Mouse (Mus musculus) brown adipose tissue, adult 24 weeks (tissue): ENCODE data around the gene Gemin4. TPM values are rescaled to one million over a fixed set of nuclear protein-coding genes. Genes with fewer than 3 reads are reported as not detected.

ENCODE experiments used
- H3K27ac ChIP-seq: fragments of 200-500 bp; replicated peaks from 2 replicates; pipeline ENCODE4 v1.5.1; 2012; ENCODE audit warnings: low read depth, mild to moderate bottlenecking, low read length
- H3K4me1 ChIP-seq: fragments of 200-500 bp; 2 replicates; pipeline ENCODE4 v1.6.1; 2012; ENCODE audit warnings: low read length, mixed read lengths; ENCODE audit not compliant: control insufficient read depth, insufficient read depth, insufficient read length
- H3K4me3 ChIP-seq: fragments of 200-500 bp; 2 replicates; pipeline ENCODE4 v1.5.1; 2012; ENCODE audit warnings: low read depth, mild to moderate bottlenecking, low read length, moderate library complexity; ENCODE audit not compliant: insufficient read depth
- polyA plus RNA-seq: library from polyadenylated mRNA; stranded (reverse); fragments of >200 nt; gene quantifications from 2 replicates; pipeline ENCODE4 v1.2.4, GENCODE M21; 2012; ENCODE audit not compliant: missing spikeins, insufficient read depth, insufficient read length

Gemin4 gene
- not detected in 2 replicates for polyA plus RNA-seq

DNA sequence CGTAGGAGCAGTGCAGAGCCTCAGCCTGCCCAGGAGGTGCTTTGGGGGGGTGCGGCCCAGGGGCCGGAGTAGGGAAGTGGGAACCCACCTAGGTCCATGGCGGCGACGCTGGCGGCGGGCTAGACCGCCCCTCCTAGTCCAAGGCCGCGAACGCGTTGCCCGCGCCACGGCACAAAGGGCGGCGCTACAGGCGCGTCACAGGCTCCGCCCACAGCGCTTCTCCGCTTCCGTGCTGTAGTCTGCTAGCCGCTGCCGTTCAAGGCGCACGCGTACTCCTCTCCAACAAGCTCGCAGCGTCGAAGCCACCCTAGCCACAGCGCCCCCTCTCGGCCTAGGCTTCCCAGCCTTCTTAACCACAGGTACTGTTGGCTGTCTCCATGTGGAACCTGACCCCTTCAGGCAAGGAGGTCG is at the start of gene Gemin4, which contains the start of gene Dbil5:
Gene Gemin4 (minus strand): TSS at position 275 of the 411 bp plus-strand sequence.
Gene Dbil5 (plus strand): TSS at position 219 of the 411 bp plus-strand sequence.
- H3K4me3 ChIP-seq = peak within 1 kb of the TSS; percentile 76
- H3K27ac ChIP-seq = peak within 1 kb of the TSS; percentile 79
- no peaks in the 10 kb centered on the region for H3K4me1 ChIP-seq

DNA sequence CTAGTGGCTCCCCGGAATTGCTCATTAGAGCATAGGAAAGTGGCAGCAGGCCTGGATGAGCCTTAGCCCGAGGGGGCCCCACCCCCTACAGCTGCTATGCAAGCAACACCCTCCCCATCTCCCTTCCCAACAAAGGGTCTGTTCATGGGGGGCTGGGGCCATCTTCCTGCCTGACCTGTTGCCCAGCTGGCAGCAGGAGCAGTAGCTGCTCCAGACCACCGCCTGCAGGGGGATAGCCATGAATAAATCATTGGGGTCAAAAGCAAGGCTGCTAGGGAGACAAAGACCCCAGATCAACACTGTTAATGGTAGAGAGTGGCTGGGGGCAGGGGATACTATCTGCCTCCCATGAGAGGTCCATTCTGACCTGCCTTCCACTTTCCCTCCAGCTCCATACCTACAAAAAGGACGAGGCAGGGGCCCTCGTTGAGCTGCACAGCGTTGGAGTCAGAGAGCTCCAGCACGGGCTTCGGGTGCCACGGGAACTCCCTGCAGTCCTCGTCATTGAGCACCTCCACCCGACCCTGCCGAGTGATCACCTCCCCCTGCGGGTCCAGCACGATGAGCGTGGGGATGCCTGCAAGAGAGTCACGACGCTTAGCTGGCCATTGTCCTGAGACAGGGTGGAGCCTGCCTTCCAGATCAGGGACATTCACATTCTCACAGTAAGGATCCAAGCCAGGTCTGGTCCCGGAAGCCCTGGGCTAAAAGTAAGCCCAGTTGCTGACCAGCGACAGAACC is 45.3 kb upstream of the Gemin4 start:
- Histone ChIP-seq H3K27ac (no peak overlapping the region), H3K4me3 (no peak overlapping the region), H3K4me1 (peaks cover 3% of the 10 kb centered on the region)

DNA sequence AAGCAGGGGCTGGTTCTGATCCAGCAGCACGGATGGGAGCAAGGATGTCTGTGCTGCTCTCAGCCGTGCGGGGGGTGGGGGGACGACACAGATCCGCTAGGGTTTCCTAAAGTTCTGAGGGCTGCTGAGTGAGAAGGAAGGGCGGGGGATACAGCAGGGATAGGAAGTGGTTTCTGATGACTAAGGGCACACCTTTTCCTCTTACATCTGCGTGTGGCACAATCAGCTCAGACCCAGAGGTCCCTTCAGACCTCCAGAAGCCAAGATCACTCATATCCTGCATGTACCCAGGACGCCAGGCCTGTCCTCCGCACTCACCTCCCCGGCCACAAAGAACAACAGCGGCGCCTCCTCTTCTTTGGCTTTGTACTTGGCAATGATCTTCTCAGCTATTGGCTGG is 43.8 kb upstream of the Gemin4 start:
- Histone ChIP-seq H3K4me3 (no peak overlapping the region), H3K27ac (0 out of 2 replicates have a peak overlapping the region, but pooled peaks have one; percentile 16), H3K4me1 (peaks cover 3% of the 10 kb centered on the region)

DNA sequence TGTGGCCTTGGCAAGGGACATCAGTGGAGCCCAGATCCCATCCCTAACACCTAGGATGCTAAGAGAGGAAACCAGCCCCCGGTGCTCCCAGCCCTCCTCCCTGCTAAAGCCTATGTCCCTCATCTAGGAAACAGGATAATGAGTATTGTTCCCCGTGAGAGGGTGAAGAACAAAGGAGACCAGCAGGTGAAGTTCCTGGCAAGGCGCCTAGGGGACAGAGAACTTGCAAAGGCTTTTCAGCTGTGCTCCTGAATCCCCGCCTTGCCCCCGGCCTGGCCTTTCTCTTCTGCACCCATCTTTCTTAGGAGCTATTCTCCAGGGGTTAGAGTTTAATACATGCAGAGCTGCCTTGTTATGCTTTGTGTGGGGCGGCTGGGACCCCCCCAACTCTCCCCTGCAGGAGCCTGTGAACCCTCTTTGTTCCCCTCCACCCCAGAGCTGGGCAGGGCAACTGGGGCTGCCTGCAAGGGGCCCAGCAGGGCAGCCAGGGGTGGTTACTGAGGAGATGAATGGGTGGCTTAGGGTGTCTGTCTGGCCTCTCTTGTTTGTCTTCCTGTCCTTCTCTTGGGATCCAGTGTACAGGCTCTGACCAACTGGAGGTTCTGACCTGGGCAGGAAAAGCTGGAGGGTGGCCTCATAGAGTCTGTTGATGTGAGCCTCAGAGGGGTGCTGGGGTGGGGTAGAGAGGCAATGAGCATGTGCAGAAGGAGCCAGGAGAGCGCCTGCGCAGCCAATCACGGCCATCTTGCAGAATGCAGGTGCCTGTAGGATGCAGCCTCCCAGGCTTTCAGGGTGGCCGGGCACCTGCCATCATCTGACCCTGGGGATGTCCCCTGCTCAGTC is 43.0 kb upstream of the Gemin4 start:
- peaks cover 3% of the 10 kb centered on the region for H3K4me1 ChIP-seq
- H3K27ac ChIP-seq = no peak overlapping the region
- no peak overlapping the region for H3K4me3 ChIP-seq

DNA sequence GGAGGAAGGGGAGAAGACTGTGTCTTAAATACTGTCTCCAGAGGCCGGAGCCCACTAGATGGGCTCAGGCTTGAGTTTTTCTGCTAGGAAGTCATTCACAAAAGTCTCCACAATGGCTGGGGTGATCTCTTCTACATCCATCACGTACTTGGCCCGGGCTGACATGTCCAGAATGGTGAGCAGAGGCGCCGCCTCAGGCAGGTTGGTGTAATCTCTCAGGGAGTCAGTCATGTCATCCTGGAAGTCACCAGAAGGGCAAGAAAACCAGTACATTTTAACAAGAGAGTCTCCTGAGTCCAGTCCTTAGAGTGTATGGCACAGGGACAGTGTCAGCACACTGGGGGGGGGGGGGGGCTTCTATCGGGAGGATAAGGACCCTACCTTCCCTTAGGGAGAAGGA is 41.0 kb upstream of the Gemin4 start:
- peaks cover 3% of the 10 kb centered on the region for H3K4me1 ChIP-seq
- H3K27ac ChIP-seq = no peak overlapping the region
- H3K4me3 ChIP-seq = no peak overlapping the region

DNA sequence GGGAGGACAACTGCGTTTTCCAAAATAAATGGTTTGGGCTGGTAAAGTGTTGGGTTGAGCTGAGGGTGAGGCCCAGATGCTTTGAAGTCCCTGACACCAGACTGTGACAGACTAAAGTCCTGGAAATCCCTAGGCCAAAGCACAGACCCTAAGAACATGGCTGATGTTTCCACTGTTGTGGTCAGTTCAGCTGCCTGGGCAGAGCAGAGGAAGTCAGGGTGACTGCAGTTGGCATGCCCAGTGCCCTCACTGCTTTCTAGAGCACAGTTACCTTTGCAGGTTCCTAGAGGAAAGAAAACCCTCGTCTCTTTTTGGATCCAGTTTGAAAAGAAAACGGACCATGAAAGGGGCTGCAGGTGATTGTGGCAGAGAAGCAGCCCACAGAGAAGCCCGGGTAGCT is 39.9 kb upstream of the Gemin4 start:
- no peak overlapping the region for H3K27ac ChIP-seq
- no peak overlapping the region for H3K4me3 ChIP-seq

DNA sequence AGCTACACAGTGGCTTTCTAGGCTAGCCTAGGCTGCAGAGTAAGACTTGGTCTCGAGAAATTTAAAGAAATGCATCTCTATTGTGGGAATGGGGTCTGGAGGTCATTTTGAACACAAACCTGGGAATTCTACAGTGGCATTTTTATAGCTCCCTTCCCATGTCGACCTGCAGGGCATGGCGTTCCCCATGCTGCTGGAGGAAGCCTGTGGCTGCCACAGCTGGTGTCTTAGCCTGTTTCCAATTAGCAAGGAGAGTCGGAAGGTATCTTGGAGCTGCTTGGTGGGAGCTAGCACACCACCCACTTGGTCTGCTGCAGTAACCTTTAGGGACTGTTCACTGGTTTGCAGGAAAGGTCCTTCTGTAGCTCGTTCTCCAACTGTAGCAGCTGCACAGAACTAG is 38.7 kb upstream of the Gemin4 start:
- Histone ChIP-seq H3K4me3 (no peak overlapping the region), H3K27ac (no peak overlapping the region), H3K4me1 (peaks cover 3% of the 10 kb centered on the region; the same call in 1 of the 2 replicates)

More for the DNA sequence above, 39.9 kb upstream of the Gemin4 start:
- H3K4me1 ChIP-seq = peaks cover 3% of the 10 kb centered on the region

DNA sequence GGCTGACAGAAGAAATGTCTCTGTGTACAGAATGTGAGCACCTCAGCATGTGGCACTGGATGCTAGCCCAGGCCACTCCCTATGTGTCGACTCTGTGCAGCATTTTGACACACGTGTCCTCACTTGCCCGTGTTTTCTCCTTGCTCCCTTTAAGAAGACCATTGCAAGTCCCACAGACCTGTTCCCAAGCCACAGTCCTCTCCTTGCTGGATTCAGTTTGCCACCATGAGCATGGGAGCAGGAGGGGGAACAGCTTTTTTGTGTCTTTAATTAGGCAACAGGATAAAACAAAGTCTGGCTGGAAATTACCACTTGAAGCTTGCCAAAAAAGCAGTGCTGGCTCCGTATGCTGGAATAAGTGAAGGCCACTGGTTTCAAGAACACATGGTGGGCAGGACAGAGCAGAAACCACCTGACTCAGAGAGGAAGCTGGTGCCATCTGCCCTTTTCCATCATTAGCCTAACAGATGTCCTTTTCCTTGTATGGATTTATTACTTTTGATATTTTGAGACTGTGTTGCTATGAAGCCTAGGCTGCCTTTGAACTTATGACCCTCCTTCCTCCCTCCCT is 38.1 kb upstream of the Gemin4 start:
- no peak overlapping the region for H3K27ac ChIP-seq
- H3K4me1 ChIP-seq = no peaks in the 10 kb centered on the region; the same call in 1 of the 2 replicates
- H3K4me3 ChIP-seq = no peak overlapping the region

DNA sequence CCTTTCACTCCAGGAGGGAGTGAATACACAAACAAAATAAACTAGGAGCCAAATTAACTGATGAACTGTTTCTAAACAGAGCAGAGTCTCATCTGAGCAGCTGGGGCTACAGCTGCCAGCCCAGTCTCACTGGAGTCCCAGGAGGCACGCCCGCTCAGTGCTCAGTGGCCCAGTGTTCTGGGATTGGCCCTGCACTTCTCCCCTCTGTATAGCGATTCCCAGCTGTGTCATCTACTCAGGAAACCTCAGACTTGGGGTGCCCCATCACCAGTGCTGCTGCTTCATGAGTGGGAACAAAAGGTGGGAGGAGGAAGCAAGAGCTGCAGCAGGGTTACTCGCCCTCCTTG is 36.4 kb upstream of the Gemin4 start:
- Histone ChIP-seq H3K4me1 (no peaks in the 10 kb centered on the region; the same call in 1 of the 2 replicates), H3K4me3 (no peak overlapping the region), H3K27ac (no peak overlapping the region)

DNA sequence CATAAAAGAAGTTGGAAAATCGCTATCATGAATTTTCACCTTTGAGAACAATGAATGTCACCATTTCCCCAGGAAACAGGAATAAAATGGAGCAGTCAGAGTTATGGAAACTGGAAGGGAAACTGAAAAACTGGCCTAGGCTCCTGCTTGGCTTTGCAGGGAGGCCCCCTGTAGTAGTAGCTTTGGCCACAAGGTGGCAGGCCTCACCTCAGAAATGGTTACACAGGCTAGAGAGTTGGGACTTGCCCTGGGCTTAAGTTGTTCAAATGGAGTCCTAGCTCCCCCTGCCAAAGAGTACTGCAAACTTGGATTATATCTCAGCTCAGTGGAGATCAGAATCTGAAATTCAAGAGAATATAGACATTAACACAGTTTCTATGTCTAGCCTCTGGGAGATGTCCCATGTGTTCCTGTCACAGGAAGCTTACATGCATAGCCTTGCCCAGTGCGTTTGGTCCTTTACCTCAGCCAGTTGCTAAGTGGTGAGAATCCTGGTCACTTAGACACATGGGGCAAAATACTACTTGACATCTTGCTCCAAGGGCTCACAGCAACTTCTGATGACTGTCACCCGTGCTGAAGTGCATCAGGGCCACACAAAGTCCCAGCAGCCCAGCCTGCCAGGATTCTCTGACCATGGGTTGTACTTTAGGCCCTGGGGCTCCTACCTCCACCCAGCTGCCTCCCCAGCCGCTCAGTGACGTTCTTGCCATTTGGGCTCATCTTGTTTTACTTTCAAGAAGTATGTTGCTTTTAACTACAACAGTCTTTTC is 35.9 kb upstream of the Gemin4 start:
- Histone ChIP-seq H3K4me3 (no peak overlapping the region), H3K27ac (no peak overlapping the region), H3K4me1 (no peaks in the 10 kb centered on the region; the same call in 1 of the 2 replicates)

DNA sequence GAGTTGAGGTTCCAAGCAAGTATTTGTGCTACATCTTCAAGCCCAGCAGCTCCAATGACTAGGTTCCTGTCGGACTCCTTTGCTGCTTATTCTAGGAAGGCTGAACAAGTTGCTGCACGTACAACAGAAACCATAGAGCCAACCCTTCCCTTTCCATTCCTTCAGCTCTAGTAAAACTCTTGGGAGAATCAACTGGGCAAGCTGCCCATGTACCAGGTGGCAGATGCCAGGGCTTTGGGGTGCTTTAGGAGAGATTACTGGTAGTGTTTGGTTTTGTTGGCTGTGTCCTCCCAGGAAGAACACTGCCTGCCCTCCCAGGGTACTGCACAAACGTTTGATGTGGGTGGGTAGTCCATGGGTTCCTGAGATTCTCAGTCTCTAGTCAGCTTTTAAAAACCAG is 34.6 kb upstream of the Gemin4 start:
- H3K4me3 ChIP-seq = no peak overlapping the region
- H3K27ac ChIP-seq = no peak overlapping the region
- no peaks in the 10 kb centered on the region; the same call in 1 of the 2 replicates for H3K4me1 ChIP-seq

DNA sequence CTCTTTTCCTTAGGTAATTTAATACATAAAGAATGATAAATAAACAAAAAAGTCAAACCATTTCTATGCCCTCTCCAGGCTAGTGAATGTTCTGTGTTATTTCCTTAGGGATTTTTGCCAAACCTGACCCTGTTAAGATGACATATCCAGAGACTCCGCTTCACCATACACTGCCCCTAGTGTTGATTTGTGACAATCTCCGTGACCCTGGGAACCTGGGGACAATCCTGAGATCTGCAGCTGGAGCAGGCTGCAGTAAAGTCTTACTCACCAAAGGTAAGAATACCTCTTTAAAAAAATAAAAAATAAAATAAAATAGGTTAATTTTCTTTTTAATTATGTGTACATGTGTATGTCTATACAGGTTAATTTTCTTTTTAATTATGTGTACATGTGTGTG is 29.8 kb upstream of the Gemin4 start:
- Histone ChIP-seq H3K4me3 (no peak overlapping the region), H3K4me1 (no peaks in the 10 kb centered on the region), H3K27ac (no peak overlapping the region)

DNA sequence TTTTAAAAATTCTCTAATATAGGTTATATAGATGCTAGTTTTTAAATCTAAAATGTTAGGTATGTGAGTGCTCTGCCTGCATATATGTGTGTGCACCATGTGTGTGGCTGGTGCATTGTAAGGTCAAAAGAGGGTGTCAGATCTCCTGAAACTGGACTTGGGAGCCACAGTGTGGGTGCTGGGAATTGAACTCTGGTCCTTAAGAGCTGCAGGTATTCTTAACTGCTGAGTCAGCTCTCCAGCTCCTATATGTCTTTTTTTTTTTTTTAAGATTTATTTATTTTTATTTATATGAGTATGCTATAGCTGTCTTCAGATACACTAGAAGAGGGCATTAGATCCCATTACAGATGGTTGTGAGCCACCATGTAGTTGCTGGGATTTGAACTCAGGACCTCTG is 29.0 kb upstream of the Gemin4 start:
- H3K4me1 ChIP-seq = no peaks in the 10 kb centered on the region
- no peak overlapping the region for H3K27ac ChIP-seq
- H3K4me3 ChIP-seq = no peak overlapping the region

DNA sequence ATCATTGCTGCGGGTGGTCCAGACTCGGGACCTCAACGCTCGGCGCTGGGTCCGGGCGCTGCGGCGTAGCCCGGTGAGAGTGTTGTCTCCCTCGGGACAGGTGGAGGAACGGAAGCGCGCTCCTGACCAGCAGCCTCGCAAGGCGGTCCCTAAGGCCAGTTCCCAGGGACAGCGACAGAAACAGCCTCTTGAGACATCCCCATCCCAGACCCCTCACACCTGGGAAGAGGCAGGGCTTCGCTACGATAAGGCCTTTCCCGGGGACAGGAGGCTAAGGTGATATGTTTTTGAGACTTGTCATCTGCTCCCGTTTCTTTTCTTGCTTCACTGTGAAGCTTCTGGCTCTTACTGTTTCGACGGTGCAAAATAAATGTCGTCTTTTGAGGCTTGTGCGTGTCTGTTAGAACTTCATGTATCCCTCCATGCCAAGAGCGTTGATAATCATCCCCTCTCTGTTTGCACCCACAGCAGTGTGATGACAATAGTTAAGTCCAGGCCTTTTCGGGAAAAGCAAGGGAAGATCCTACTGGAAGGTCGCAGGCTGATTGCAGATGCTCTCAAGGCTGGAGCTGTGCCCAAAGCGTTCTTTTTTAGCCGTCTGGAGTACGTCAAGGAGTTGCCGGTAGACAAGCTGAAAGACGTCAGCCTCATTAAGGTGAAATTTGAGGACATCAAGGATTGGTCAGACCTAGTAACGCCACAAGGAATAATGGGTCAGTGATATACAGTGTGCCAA is 26.5 kb upstream of the Gemin4 start:
- Histone ChIP-seq H3K27ac (peak overlapping the region; percentile 74), H3K4me1 (no peaks in the 10 kb centered on the region), H3K4me3 (peak overlapping the region; percentile 82)
